Mouse (Mus musculus): ENCODE measurements at regions not wholly inside any gene's neighbourhood (a gene's known extent, or its start where the extent isn't known, plus 50 kb on each side); places are given as distances from the start of the nearest gene placed in this dataset.

DNA sequence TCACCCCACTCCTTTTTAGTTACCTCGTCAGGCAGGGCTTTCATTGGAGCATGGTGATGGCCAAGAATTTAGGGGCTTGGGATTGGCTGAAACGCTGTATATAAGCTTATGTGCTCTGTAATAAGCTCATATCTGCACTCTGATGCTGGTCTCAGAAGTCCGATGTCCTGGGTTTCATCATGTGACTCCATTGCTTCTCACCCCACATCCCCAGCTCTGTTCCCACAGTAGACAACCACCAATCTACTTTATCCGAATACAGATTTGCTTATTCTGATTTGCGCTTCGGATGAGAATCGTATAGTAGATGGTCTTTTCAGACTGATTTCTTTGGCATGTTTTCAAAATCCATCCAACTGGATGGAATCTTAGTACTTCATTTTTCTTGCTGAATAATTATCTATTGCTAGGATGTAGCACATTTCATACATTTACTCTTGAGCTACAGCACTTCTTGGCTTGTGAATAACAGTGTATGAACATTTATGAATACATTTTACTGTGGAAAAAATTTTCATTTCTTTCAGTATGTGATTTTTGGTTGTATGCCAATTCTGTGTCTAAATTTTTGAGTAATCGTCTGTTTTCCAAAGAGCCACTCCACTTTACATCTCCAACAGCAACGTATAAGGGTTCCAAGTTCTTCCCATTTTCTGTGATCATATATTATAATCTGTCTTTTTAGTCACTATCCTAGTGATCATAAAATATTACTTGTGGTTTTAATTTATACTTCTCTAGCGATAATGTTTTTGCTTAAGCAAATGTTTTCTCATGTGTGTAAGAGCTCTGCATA lies 185.7 kb downstream of the Hace1 start:
- TF ChIP-seq CTCF (IDR thresholded peaks at IDR 0.05; ENCODE audit: borderline replicate concordance, insufficient read depth, low read length) (no peak), POLR2A (IDR thresholded peaks at IDR 0.05; ENCODE audit: low read depth, low read length) (no peak)
- Histone ChIP-seq H3K4me1 (ENCODE audit: control insufficient read depth, insufficient read depth, low read length) (no peaks in the 10 kb centered on the region), H3K27ac (ENCODE audit: insufficient read depth, low read length) (no peak overlapping the region), H3K4me3 (ENCODE audit: insufficient read depth, low read length) (no peak overlapping the region)

- Histone ChIP-seq H3K27ac (ENCODE audit: insufficient read depth, low read length) (no peak overlapping the region), H3K4me3 (ENCODE audit: insufficient read depth, low read length) (no peak overlapping the region), H3K4me1 (ENCODE audit: control insufficient read depth, insufficient read depth, low read length) (no peaks in the 10 kb centered on the region)
- TF ChIP-seq POLR2A (IDR thresholded peaks at IDR 0.05; ENCODE audit: low read depth, low read length) (no peak), CTCF (IDR thresholded peaks at IDR 0.05; ENCODE audit: borderline replicate concordance, insufficient read depth, low read length) (no peak)
Observed at GRCm38 (mm10) chr10:45779720-45780119, 202.1 kb downstream of the Hace1 start.

GRCm38 (mm10) chr10:45783026-45783425 lies 205.4 kb downstream of the Hace1 start:
- H3K4me1 ChIP-seq (ENCODE audit: control insufficient read depth, insufficient read depth, low read length): no peaks in the 10 kb centered on the region
- no peak overlapping the region for H3K27ac ChIP-seq (ENCODE audit: insufficient read depth, low read length)
- TF ChIP-seq POLR2A (IDR thresholded peaks at IDR 0.05; ENCODE audit: low read depth, low read length) (no peak), CTCF (IDR thresholded peaks at IDR 0.05; ENCODE audit: borderline replicate concordance, insufficient read depth, low read length) (no peak)
- H3K4me3 ChIP-seq (ENCODE audit: insufficient read depth, low read length): no peak overlapping the region

DNA sequence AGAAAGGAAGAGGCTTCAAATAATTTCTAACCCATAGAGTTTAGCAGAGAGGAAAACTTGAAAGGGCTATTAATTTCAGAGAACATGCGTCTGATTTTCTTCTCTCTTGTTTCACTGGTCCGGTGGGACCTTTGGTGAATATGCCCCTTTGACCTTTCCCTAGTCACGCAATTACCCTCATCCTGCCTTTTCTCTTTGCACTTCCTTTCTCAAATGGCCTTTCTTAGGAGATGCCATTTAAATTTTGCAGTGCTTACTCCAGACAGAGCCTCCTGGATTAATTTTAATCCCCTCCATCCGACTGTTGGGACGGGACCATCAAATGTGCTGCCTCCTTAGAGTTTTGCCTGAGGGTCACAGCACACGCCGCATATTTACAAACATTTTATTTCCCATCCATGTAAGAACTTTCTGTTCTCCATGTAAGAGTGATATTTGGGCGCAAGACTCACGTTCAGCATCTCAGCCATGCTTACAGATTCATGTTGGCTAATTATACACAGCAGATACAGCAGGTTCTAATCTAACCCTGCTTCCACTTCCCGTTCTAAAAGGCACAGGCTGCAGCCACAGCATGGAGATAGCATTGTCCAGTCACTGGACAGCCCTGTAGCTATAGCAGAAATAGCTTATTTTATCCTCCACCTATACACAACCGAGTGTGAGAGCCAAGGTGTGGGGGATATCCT lies 206.0 kb downstream of the Hace1 start:
- no peak overlapping the region for H3K4me3 ChIP-seq (ENCODE audit: insufficient read depth, low read length)
- H3K4me1 ChIP-seq (ENCODE audit: control insufficient read depth, insufficient read depth, low read length): no peaks in the 10 kb centered on the region
- no peak overlapping the region for H3K27ac ChIP-seq (ENCODE audit: insufficient read depth, low read length)
- TF ChIP-seq POLR2A (IDR thresholded peaks at IDR 0.05; ENCODE audit: low read depth, low read length) (no peak), CTCF (IDR thresholded peaks at IDR 0.05; ENCODE audit: borderline replicate concordance, insufficient read depth, low read length) (no peak)

- H3K27ac ChIP-seq (ENCODE audit: insufficient read depth, low read length): no peak overlapping the region
- H3K4me1 ChIP-seq (ENCODE audit: control insufficient read depth, insufficient read depth, low read length): no peaks in the 10 kb centered on the region
- no peak overlapping the region for H3K4me3 ChIP-seq (ENCODE audit: insufficient read depth, low read length)
- no peak for TF ChIP-seq CTCF (IDR thresholded peaks at IDR 0.05; ENCODE audit: borderline replicate concordance, insufficient read depth, low read length)
- no peak for TF ChIP-seq POLR2A (IDR thresholded peaks at IDR 0.05; ENCODE audit: low read depth, low read length)
Observed at GRCm38 (mm10) chr10:45784150-45784479, 206.5 kb downstream of the Hace1 start.

GRCm38 (mm10) chr10:45784575-45784974 lies 206.9 kb downstream of the Hace1 start:
- no peak overlapping the region for H3K27ac ChIP-seq (ENCODE audit: insufficient read depth, low read length)
- TF ChIP-seq CTCF (IDR thresholded peaks at IDR 0.05; ENCODE audit: borderline replicate concordance, insufficient read depth, low read length): no peak
- TF ChIP-seq POLR2A (IDR thresholded peaks at IDR 0.05; ENCODE audit: low read depth, low read length): no peak
- no peaks in the 10 kb centered on the region for H3K4me1 ChIP-seq (ENCODE audit: control insufficient read depth, insufficient read depth, low read length)
- no peak overlapping the region for H3K4me3 ChIP-seq (ENCODE audit: insufficient read depth, low read length)

DNA sequence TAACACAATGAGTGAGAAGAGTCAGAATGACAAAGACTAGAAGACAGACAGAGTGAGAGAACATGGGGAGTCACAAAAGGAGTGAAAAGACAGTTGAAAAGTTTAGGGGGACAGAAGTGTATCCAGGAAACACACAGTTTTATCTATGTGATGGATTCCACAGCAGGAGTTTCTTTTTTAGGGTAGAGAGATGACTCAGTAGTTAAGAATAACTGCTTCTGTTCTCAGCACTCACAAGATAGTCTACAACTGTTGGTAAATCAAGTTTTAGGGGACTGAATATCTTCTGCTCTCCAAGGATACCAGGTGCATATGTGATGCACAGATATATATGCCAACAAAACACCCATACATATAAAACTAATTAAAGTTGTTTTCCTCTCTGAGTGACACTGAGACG lies 210.7 kb downstream of the Hace1 start:
- H3K4me3 ChIP-seq (ENCODE audit: insufficient read depth, low read length): no peak overlapping the region

GRCm38 (mm10) chr10:45795582-45795981 lies 218.0 kb downstream of the Hace1 start:
- TF ChIP-seq POLR2A (IDR thresholded peaks at IDR 0.05; ENCODE audit: low read depth, low read length): no peak
- no peak for TF ChIP-seq CTCF (IDR thresholded peaks at IDR 0.05; ENCODE audit: borderline replicate concordance, insufficient read depth, low read length)
- Histone ChIP-seq H3K4me1 (ENCODE audit: control insufficient read depth, insufficient read depth, low read length) (no peaks in the 10 kb centered on the region), H3K4me3 (ENCODE audit: insufficient read depth, low read length) (no peak overlapping the region), H3K27ac (ENCODE audit: insufficient read depth, low read length) (no peak overlapping the region)

More for the DNA sequence above, 210.7 kb downstream of the Hace1 start:
- Histone ChIP-seq H3K27ac (ENCODE audit: insufficient read depth, low read length) (no peak overlapping the region), H3K4me1 (ENCODE audit: control insufficient read depth, insufficient read depth, low read length) (no peaks in the 10 kb centered on the region)
- TF ChIP-seq POLR2A (IDR thresholded peaks at IDR 0.05; ENCODE audit: low read depth, low read length) (no peak), CTCF (IDR thresholded peaks at IDR 0.05; ENCODE audit: borderline replicate concordance, insufficient read depth, low read length) (no peak)

DNA sequence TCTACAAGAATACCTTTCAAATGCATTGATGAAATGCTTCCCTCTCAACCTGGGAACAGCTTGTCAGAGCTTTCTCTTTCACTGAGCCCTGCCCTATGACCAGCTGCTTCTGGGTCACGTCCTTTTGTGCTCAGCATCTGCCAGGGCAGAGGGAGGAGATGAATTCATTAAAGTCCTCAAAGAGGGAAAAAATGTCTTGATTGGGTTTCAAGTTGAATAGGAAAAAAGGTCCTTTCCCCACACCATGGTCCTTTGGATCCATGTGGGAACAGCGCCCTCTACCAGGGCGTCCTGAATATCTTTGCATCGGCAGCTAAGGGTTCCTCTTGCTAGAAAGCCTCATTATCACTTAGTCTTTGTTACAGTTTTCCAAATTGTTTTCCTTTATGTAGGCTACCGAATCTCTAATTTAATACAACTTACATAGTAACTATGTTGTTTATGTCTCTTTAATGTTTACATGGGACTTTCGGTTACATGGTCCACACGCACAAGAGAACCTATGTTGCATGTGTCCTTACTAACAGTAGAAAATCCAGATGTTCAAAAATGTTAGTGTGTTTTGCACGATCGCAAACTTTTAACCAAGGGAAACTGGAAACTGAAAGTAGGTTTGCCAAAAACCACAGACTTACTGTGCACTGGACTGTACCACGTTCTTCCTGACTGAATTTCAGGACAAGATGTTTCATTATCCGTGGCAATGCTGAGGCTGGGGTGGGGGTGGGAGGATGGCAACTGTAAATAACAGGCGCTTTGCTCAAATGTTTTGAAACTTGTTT lies 222.6 kb downstream of the Hace1 start:
- H3K4me1 ChIP-seq (ENCODE audit: control insufficient read depth, insufficient read depth, low read length): no peaks in the 10 kb centered on the region; the same call in 1 of the 2 replicates
- H3K27ac ChIP-seq (ENCODE audit: insufficient read depth, low read length): no peak overlapping the region
- H3K4me3 ChIP-seq (ENCODE audit: insufficient read depth, low read length): no peak overlapping the region
- TF ChIP-seq CTCF (IDR thresholded peaks at IDR 0.05; ENCODE audit: borderline replicate concordance, insufficient read depth, low read length) (0 out of 2 replicates have a peak, but pooled peaks have one; percentile 6), POLR2A (IDR thresholded peaks at IDR 0.05; ENCODE audit: low read depth, low read length) (no peak)
